Mouse (Mus musculus) frontal cortex, adult 2 months (tissue): ENCODE results near the gene Ltbp2. TPM values are rescaled to one million over a fixed set of nuclear protein-coding genes. Genes with fewer than 3 reads are reported as not detected.
A peak's percentile ranks its signal among the peaks of the same experiment; 100 is the strongest.

Experiments used
- DNase-seq, 2 experiments: peaks; one replicate each; pipeline ENCODE4 v3.0.0; 2022; ENCODE audit warnings: low spot score in 1 of 2; ENCODE audit errors: extremely low spot score in 1 of 2
- polyA plus RNA-seq: library from polyadenylated mRNA; depleted of rRNA; stranded (reverse); fragments of >200 nt; gene quantifications from 2 replicates; pipeline ENCODE4 v1.2.3, GENCODE M21; 2012

The Ltbp2 gene
- polyA plus RNA-seq, 1 experiment = 2.3 TPM

DNA sequence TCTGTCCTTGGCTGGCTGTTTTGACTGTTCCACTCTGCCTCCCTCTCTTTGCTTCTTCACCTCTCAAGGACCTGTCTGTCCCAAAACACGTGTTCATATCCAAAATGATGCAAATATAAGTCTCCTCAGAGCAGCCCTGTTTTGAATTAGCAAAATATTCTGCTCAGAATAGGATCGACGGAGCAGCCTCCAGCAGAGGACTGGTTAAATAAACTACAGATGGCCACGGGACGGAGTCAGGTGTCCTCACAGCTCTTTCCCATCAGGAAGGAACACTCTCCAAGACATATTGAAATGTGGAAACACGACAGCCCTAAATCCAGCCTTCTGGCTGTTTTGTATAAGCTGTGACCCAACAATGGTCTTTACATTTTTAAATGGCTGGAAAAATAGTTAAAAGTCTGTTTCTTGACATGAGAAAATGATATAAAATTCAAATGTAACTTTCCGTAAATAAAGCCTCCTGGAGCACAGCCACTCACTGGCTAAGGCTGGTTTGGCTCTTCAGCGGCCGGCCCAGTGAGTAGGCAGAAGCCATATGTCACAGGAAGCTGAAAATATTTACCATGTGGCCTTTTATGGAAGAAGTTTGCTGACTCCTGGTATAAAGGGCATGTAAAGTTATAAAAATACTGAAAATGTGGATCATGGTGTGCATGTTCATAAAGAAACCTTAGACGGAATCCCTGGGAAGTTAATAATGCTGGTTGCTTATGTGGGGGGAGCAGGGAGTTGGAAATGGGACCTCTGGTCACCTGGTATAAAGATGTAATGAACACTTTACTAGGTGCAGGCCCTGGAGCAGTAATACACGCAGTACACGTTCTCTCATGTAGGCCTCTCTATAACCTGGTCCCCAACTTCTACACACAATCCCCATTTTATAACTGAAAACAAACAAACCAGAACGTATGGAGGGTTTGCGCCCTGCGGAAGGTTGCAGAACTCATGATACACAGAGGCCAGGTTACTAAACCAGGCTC, 34.9 kb downstream of the Ltbp2 start:
- peak in 1 of 2 experiments; percentile 61 for DNase-seq

DNA sequence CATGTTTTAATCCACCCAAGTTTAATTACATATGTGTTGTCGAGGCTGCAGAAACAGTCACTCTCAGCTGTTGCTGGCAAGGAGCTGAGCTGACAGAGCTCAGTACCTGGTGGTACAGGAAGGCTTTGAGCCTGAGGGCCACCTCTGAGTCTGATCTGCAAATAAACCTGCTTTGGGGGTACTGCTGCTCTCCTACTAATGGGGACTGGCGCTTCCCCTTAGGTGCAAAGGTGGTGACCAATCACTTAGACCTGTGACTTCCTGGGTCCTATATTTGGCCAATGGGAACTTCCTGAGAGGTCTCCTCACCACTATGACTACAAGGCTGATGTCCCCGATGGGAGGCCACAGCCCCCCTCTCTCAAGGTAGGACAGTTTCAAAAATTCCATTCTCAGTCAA, 35.6 kb downstream of the Ltbp2 start:
- DNase-seq = no peak

DNA sequence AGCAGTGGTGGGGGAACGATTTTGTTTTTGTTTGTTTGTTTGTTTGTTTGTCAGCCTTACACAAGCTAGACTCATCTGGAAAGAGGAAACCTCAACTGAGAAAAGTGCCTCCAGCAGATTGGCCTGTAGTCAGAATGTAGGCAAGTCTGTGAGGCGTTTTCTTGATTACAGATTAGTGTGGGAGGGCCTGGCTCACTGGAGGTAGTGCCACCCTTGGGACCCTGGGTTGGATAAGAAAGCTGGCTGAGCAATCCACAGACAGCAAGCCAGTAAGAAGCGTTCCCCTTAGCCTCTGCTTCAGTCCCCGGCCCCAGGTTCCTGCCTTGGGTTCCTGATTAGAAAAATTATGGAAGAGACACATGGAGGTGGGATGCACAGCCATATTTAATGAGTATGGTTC, 36.4 kb downstream of the Ltbp2 start:
- DNase-seq = no peak

DNA sequence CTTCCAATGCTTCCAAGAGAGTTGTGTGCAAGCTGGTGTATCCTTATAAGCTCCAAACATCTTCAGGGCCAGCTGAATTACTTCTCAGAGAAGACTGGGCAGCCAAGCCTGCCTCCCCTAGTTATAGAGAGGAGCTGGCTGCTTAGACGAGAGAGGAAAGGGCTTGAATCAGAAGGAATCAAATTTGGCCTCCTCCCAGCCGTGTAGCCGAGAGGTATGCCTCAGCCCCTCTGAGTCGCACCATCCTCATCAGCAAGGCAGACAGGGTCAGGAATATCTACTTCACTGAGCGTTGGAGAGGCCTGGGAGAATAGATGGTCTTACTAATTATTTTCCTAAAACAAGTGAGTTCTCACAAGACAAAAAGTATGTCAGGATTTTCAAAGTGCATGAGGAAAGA, 40.7 kb downstream of the Ltbp2 start:
- no peak for DNase-seq

DNA sequence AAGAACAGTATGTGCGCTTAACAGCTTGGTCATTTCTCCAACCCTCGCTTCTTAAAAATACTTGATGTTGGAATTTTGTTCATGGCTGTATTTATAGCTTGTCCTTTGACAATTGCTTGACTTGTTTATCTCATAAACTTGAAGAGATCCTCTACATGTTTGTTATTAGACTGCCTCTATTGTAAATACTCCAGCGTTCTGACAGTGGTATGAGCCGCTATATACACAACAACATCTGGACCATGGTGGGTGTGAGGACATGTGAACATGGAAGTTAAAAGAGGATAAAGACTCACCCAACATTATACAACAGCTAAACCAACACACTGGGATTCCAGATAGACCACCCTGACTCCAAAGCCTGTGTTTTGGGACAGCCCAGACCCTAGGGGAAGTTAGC, 41.6 kb downstream of the Ltbp2 start:
- DNase-seq = no peak

DNA sequence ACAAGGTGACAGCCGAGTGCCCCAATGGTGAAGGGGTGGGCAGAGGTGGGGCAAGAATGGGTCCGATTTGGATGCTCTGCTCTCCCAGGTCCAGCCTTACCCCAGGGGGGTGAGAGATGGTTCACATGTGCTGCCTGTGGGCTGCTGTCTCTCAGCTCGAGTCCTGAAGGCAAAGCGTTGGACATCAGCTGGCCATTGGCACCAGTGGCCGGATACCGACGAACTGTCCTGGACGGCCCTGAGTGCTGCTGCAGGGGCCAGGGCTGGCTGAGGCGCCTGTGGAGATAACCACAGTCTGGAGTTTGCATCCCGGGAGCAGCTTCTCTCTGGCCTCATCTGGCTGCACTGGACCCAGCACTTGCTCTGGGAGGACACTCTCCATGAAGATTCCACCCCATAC, 44.7 kb downstream of the Ltbp2 start:
- no peak for DNase-seq

DNA sequence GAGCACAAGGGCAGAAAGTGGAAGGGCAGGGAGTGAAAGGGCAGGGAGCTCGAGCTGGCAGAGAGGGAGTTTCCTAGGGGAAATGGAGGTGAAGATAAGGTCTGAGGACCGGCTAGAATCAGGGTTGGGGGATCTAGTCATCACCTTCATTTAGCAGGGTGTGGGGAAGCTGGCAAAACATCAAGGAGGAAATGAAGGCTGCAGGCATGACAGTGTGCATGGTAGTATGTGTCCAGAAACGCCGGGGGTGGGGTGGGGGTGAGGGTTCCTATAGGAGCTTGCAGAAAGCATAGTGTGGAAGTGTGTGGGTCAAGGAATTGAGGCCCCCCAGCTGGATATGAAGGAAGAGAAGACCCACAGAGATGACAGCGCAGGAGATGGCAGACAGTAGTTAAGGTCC, 45.2 kb downstream of the Ltbp2 start:
- no peak for DNase-seq

DNA sequence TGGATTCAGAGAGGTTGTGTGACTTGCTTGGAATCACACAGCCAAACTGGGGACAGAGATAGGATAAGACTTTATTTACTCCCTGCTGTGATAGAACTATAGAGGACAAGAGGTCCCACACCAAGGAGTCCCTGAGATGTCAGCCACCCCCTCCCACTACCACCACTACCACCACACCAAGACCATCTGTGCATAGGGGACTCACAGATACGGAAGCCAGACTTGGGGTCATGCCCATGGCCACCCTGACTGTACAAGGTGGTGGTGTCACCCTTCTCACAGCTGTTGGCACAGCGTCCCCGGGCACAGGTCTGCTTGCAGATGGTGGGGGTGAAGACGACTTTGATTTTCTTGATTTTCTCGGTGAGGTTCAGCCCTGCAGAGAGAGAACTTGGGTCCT, 45.9 kb downstream of the Ltbp2 start:
- no peak for DNase-seq

DNA sequence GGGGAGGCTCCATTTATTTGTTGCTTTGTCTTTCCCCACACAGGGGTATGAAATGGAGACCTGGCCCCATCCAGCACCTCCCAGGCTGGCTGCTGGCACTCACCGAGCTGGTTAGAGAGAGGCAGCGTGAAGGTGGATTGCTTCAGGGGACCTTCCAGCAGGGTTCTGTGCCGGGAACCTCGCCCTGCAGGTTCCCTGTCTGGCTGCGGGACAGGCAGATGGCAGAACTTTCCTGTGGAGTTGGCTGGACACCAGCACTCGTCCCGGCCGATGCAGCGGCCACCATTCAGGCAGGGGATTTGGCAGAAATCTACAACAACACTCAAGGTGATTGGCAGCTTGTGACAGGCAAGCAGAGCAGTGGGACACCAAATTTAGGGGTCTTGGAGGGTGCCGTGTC, 46.4 kb downstream of the Ltbp2 start:
- no peak for DNase-seq

DNA sequence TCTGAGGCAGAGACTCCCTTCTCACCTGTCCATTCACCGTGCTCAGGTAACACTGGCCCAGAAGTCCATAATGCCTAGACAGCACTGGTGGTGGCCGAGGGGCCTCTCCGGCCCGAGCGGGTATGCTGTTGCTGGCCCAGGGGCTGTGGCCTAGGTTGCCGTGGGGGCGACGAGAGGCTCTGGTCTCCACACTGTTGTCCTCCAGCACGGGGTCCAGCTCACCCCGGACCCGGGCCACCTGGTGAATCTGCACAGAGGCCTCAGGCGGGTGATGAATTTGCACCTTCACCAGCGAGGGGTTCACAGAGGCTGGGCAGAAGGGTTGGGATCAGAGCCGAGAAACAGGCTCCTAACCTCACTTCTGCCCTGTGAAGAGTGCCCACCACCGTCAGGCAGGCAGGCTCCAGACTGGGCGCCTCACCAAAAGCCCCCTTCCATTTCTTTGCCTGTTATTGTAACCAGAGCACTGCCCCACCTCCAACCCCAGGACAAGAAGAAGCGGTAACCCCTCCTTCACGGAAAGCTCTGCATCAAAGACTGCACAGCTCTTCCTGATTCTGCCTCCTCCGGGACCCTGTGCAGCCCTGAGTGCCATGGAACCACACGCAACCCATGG, 47.1 kb downstream of the Ltbp2 start:
- DNase-seq = no peak

DNA sequence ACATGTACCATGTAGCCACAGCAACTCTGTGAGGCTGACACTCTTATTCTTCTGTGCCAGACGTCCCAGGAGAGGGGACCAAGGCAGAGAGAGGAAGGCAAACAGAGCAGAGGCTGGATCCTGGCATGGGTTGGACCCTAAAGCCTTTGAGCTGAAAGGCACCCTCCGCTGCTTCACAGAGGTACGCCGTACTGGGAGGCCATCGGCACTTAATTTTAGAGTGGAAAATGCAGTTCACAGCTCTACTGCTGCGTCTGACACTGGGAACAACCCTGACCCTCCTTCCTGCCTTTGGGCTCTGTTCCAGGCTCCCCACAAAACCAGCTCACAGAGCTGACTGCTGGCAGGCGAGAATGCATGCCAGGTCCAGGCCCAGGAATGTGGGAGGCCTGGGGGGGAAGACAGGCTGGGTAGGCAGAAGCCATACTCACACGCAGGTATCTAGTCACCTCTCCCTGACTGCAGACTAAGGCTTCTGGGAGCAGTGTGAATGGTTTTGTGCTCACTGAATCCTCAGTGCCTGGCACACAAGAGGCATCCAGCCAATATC, 48.9 kb downstream of the Ltbp2 start:
- no peak for DNase-seq

DNA sequence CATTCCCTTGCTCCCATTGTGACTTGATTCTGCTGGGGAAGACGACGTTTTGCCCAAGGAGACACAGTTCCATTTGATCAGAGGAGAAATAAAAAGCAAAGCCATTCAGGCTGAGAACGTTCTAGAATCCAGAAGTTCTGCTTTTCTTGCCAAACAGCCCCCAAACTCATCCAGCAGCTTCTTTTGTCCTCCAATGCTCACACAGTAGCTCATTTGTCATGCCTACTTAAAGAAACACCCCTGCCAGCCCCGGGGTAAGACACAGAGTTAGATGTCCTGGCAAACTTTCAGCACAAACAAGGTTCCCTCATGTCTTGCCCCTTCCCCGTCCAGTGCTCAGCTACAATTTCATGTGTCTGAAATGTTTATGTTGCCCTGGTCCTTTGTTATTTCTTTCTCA, 52.1 kb downstream of the Ltbp2 start:
- DNase-seq = no peak

DNA sequence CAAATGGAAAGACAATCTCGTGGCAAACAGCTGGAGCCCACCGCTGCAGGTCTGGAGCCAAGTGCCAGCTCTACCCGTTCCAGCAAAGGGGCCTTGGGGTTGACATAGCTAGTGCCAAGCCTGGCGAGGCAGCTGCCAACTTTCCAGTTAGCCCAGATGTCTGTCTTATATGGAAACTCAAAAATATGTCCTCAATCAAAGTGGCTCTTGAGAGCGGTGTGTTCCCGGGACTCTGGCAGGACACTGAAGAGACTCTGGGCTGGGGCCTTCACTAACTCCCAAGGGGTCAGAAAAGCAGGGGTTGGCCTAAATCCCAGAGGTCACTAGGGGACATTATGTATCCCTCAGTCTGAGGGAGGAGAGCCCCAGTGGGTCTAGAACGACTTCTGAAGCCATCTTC, 52.7 kb downstream of the Ltbp2 start:
- no peak for DNase-seq

DNA sequence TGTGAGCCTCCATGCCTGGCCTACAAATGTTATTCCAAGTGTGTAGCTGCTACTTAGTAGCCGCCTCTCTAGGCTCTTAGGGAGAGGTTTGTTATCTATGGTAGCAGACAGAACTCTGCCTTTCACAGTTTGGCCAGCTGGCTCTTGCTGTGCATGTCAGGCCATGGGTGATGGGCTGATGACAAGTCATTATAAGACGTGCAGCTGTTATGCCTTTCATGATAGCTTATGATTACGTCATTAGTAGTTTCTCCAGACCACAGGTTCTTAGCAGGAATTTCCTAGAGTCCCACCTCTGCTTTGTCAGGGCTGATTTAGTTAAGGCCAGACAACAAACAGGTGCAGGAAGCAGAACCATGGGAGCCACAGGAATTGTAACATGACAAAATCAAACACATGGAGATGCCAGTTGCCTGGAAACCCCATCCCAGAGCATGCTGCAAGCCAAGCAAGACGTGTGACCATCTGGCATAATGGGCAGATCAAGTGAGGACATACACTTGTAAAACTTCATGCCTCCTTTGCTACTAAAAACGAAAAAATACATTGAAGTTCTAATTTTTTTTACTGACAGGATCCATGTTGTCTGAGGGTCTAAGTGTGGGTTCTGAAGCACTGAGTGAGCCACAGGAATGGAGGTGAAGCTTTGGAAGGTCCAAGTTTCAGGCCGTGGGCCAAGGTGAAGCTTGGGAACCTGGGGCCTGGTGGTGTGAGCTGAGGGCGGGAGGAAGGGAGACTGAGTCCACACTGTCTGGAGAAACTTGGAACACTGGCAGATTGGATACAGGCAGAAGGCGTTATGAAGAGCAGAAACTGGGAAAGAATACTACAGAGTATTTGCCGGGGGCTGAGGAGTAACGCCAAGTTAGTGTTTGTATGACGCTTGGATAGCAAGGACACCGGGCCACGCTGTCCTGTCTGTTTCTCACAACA, 56.8 kb downstream of the Ltbp2 start:
- peak in 1 of 2 experiments; percentile 24 for DNase-seq

DNA sequence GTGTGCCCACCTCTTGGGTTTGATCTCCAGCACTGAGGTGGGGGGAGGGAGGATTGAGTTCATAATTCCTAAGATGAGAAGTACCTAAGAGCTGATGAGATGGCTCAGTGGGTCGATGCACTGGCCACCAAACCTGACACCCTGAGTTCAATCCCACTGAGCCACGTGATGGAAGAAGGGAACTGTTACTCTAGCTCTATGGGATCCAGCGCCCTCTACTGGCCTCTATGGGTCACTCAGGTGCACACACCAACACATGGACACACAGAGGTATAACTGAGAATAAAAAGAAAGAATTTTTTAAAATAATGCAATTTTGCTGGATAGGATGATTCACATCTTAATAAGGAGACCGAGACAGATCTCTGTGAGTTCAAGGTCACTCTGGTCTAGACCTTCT, 57.8 kb downstream of the Ltbp2 start:
- DNase-seq = no peak

DNA sequence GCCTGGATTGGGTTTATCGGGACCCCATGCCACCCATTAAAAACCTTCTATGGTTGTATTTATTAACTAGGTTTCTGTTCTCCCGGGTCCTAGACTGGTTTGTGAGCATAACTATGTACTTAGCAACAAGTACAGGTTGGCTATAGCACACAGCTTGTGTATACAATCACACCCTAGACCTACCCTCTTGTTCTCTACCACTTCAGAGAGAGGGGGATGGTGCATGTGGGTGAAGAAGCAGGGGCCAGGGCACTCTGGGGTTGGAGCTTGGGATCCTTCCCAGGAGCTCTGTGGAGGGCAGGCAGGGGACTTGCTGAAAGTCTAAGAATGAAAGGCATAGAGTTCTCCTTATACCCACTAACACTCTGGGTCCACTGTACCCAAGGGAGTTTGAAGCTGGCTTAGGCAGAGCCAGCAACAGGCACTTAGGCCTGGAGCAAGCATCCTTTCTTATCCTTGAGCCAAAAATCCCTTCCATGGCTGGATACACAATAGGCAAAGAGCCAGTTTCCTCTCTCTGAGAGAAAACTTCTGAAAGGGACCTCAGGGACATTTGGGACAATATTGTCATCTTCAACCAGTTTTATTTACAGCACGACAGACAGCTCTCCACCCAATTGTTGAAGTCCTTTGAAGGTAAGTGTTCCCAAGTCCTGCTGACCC, 61.5 kb downstream of the Ltbp2 start:
- no peak for DNase-seq

DNA sequence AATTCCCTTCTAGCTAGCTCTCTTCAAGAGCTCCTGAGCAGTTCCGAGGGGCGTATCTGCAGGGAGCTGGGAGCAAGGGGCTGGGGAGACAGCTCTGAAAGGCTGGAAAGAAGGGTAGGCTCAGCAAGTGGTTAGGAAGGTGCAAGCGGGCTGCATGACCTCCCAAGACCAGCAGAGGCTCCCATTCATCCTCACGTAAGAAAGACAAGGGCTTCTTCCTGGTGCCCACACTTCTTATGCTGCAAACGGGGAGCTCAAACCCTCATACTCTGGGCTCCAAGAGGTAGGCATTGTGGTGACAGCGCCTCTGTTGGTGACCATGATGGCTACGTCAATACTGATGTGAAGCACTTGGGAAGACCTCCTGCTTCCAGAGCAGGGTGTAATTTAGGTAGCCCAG, 62.6 kb downstream of the Ltbp2 start:
- no peak for DNase-seq

DNA sequence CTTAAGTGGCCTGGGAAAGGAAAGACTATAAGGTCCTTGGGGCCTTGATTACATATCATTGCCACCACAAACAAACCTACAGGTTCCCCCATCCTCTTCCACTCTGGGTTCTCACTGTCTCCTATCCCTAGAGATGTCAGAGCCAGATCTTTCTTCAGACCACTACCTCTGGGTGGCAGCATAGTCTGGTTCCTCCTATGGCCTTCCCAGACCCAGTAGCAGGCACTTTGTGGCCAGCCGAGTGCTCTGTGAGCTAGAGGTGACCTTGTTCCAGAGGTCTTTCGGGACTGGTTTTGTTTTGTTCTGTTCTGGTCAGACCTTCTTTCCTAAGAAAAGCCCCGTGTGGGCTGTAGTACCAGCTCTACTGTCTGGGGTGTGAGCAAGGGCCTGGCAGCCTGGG, 64.3 kb downstream of the Ltbp2 start:
- peak in 1 of 2 experiments; percentile 8 for DNase-seq

DNA sequence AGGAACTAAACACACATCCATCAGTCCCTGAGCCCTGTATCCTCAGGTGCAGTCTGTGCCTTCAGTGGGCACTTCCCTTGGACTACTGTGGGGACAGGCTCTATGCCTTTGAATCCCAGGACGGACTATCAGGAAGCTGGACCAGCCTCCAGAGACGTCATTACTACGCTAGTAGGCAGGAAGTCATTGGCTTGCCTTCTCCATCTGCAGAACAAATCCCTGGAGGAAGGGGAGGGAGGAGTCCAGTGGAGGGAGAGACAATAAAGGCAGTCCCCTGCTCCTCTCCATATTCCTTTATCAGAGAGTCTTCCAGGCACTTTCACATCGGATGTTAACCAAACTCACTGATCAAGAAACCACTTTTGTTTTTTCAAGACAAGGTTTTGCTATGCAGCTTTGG, 64.8 kb downstream of the Ltbp2 start:
- DNase-seq = no peak

DNA sequence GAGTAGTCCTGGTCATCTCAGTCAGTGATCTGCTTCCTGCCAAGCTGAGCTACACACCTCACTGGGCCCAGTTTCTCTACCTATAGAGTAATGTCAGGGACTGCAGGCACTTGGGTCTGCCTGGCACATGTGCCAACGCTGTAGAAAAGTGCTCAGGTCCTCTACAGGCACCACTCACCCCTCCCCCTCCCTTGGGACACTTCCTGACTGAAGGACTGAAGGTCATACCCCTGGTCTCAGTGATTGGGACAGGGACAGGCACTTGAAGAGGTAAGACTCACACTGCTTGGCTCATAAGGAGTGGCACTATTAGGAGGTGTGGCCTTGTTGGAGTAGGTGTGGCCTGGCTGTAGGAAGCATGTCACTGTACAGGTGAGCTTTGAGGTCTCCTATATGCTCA, 65.5 kb downstream of the Ltbp2 start:
- DNase-seq = no peak
